Mouse (Mus musculus): ENCODE measurements around the gene Scml4. TPM values are rescaled to one million over a fixed set of nuclear protein-coding genes. Genes with fewer than 3 reads are reported as not detected.

Scml4 gene
- polyA plus RNA-seq, 1 experiment from 2014 or later: 7.1 TPM

DNA sequence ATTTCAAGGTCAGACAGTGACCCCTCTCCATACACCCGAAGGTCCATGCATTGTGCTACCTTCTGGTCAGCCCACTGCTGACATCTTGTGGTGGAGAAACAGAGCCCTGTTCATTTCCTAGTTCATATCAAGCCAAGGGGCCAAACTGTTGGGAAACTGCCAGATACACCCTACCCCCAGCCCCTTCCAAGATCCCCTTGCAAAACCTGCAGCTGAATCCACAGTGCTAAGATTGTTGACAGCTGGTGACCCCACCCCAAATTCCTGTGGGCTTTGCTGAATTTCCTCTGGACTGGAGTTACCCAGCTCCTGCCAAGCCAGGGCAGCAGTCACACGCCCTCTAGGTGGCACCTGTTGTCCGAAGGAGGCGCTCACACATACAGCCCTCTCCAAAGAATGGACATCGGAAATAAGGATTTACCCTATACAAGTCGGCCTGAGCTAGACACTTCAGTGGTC lies 127.5 kb downstream of the Scml4 start:
- whole genome bisulfite sequencing: 25% methylated on average over 6 of the region's 6 CpGs
- peak; percentile 52; the same call in 1 of the 2 replicates for ATAC-seq (ENCODE audit: low FRiP score)

DNA sequence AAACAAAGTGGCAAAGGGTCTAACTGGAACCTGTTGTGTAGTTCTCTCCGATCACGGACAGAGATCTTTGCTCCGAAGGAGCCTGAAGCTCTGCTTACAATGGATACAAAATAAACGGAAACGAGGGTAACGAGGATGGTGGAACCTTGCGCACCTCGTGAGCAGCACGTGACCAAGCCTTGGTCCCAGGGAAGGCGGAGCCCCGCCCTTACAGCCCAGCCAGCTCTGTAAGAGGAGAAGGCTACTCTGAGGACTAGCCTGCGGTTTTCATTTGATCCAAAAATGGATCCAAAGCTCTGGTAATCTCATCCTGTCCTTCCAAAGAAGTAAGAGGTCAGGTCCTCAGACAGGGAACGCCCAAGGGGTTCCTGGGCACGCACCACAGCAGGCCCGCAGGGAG lies 128.5 kb downstream of the Scml4 start:
- H3K36me3 ChIP-seq: no peaks in the 10 kb centered on the region
- peaks cover 25% of the 10 kb centered on the region for H3K4me1 ChIP-seq (replicated peaks)
- H3K4me2 ChIP-seq: no peak overlapping the region
- H3K9me3 ChIP-seq: no peaks in the 10 kb centered on the region
- ATAC-seq (ENCODE audit: low FRiP score): no peak
- no peak overlapping the region for H3K4me3 ChIP-seq
- H3K27ac ChIP-seq: no peak overlapping the region
- H3K27me3 ChIP-seq: peaks cover 3% of the 10 kb centered on the region; the same call in 1 of the 2 replicates
- H3K9ac ChIP-seq: no peak overlapping the region
- WGBS: 56% methylated on average over 15 of the region's 15 CpGs

More for the DNA sequence above, 127.5 kb downstream of the Scml4 start:
- H3K4me3 ChIP-seq: no peak overlapping the region
- H3K9me3 ChIP-seq: no peaks in the 10 kb centered on the region
- H3K4me2 ChIP-seq: no peak overlapping the region
- H3K27ac ChIP-seq: no peak overlapping the region
- no peaks in the 10 kb centered on the region for H3K36me3 ChIP-seq
- H3K9ac ChIP-seq: no peak overlapping the region
- peaks cover 8% of the 10 kb centered on the region; the same call in 1 of the 2 replicates for H3K27me3 ChIP-seq
- H3K4me1 ChIP-seq (replicated peaks): peaks cover 25% of the 10 kb centered on the region

DNA sequence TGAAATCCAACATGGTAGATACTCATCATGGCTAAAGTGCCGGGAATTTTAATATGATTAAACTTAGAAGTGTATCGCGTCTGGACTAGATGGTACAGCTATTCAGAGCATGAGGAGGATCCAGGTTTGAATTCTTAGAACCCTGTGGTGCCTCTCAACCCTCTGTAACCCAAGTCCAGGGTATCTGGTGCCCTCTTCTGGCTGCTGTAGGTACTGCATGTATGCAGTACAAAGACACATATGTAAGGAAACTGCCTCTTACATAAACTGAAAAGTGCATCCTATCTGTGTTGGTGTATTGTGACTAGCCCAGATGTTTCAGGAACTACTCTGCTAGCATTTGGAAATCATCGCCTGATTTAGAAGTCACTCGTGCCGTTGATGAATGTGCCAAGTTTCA lies 129.7 kb downstream of the Scml4 start:
- no peak for ATAC-seq (ENCODE audit: low FRiP score)
- Histone ChIP-seq H3K9ac (no peak overlapping the region), H3K4me1 (replicated peaks) (peaks cover 38% of the 10 kb centered on the region), H3K27me3 (peaks cover 3% of the 10 kb centered on the region; the same call in 1 of the 2 replicates), H3K4me3 (no peak overlapping the region), H3K9me3 (no peaks in the 10 kb centered on the region), H3K36me3 (no peaks in the 10 kb centered on the region), H3K27ac (no peak overlapping the region), H3K4me2 (no peak overlapping the region)
- 30% methylated on average over 6 of the region's 6 CpGs for WGBS

DNA sequence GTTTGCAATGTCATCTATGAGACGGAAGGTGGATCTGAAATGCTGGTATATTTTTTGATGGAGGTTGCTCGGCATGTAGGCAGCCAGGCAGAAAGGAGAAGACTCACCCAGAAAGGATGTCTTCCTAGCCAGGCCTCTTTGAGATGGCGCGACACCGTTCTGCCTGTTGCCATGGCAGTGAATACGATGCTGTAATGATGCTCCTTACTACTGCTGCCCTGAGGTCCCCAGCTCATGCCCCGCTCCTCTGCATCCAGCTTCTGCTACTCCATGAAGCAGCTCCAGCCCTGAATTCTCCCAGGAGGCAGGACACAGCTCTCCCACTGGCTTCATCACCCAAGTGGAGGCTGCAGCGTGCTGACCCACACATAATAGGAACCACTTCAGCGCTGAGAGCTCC lies 130.8 kb downstream of the Scml4 start:
- H3K27me3 ChIP-seq: peaks cover 3% of the 10 kb centered on the region; the same call in 1 of the 2 replicates
- peaks cover 43% of the 10 kb centered on the region for H3K4me1 ChIP-seq (replicated peaks)
- peak overlapping the region; percentile 46; the same call in 1 of the 2 replicates for H3K9ac ChIP-seq
- no peaks in the 10 kb centered on the region for H3K36me3 ChIP-seq
- no peaks in the 10 kb centered on the region for H3K9me3 ChIP-seq
- 0 out of 2 replicates have a peak, but pooled peaks have one; percentile 11 for ATAC-seq (ENCODE audit: low FRiP score)
- no peak overlapping the region for H3K27ac ChIP-seq
- WGBS: 35% methylated on average over 9 of the region's 9 CpGs
- H3K4me3 ChIP-seq: no peak overlapping the region
- no peak overlapping the region for H3K4me2 ChIP-seq

DNA sequence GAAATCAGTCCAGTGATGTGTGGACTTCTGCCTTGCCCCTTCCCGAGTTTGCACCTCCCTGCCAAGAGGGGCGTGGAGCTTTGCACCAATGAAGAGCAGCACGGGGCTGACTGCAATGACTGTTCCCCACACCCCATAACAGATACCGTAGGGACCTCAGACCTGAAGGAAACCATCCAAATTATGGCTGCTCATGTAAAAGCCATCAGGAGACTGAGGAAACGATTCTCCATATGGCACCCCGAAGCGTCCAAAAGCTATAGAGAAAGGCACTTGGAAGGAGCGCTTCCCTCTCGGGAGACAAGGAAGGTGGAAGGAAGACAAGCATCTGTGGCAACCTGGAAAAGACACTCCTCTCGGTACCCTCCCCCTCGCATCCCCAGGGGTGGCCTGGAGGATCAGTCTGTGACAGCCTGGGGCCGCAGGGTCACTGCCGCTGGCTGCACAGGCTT lies 134.2 kb downstream of the Scml4 start:
- no peak overlapping the region for H3K4me3 ChIP-seq
- no peak for ATAC-seq (ENCODE audit: low FRiP score)
- peak overlapping the region; percentile 48 for H3K27ac ChIP-seq
- H3K9ac ChIP-seq: no peak overlapping the region
- H3K27me3 ChIP-seq: no peaks in the 10 kb centered on the region
- 24% methylated on average over 13 of the region's 13 CpGs for WGBS
- peaks cover 33% of the 10 kb centered on the region for H3K4me1 ChIP-seq (replicated peaks)
- no peaks in the 10 kb centered on the region for H3K36me3 ChIP-seq
- no peaks in the 10 kb centered on the region for H3K9me3 ChIP-seq
- peak overlapping the region; percentile 21 for H3K4me2 ChIP-seq

DNA sequence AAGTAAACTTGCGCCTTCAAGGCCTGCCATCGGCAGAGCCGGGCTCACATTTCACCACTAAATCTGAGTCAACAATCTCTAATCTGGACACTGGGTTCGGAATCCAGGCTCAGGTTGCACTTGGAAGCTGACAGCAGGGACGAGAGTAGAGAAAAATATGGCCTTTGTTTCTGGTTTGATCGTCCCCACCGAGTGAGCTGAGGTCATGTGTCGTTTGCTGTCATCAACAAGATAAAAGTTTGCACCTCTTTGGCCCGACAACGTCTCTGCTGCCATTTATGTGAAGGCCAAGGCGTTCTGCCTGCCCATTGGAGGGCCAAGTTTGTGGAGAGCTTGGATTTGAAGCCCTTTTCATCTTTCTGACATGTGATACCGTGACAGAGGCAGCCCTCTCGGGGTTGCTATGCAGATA lies 135.3 kb downstream of the Scml4 start:
- 46% methylated on average over 13 of the region's 13 CpGs for WGBS
- Histone ChIP-seq H3K4me1 (replicated peaks) (peaks cover 30% of the 10 kb centered on the region), H3K9ac (no peak overlapping the region), H3K36me3 (no peaks in the 10 kb centered on the region), H3K4me3 (no peak overlapping the region), H3K27me3 (no peaks in the 10 kb centered on the region), H3K9me3 (no peaks in the 10 kb centered on the region), H3K4me2 (no peak overlapping the region), H3K27ac (no peak overlapping the region)
- ATAC-seq (ENCODE audit: low FRiP score): no peak

DNA sequence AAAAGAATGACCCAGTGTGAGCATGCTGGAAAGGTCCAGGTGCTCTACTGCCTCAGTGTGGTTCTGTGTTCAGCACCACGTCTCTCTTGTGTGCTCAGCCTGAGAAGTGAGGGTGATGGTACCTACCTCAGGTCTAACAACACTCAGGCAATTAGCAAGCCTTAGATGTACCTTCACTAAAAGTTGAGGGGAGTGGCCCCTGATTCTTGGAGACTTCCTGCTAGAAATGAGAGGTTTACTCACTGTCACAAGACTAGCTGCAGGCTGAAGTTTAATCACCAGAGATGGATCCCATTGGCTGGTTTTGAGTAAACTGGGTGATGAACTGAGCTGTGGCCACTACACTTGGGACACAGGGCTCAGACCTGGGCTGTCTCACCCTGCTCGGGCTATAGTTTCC lies 137.1 kb downstream of the Scml4 start:
- no peaks in the 10 kb centered on the region for H3K9me3 ChIP-seq
- no peaks in the 10 kb centered on the region for H3K27me3 ChIP-seq
- no peak for ATAC-seq (ENCODE audit: low FRiP score)
- H3K9ac ChIP-seq: no peak overlapping the region
- no peak overlapping the region for H3K4me3 ChIP-seq
- WGBS: 92% methylated on average over 2 of the region's 2 CpGs
- no peaks in the 10 kb centered on the region for H3K36me3 ChIP-seq
- no peak overlapping the region for H3K27ac ChIP-seq
- H3K4me2 ChIP-seq: no peak overlapping the region
- peaks cover 24% of the 10 kb centered on the region for H3K4me1 ChIP-seq (replicated peaks)

DNA sequence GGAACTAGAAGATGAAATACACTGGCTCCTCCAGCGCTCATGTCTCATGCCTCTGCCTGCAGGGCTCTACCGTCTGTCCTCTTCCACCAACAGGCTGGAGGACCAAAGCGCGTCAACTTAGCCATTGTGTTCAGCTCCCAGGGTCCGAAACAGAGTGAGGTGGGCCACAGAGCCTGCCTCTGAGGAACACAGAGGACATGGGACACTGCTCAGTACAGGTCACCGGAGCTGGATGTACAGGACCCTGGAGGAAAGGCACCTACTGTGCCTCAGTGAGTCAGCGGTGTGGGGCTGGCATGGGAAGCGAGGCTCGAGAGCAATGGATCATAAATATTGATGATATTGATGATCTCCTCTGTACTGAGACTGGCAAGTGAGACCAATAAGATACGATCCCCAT lies 139.2 kb downstream of the Scml4 start:
- H3K9ac ChIP-seq: no peak overlapping the region
- H3K4me2 ChIP-seq: no peak overlapping the region
- peaks cover 4% of the 10 kb centered on the region; the same call in 1 of the 2 replicates for H3K36me3 ChIP-seq
- no peaks in the 10 kb centered on the region for H3K27me3 ChIP-seq
- no peak overlapping the region for H3K4me3 ChIP-seq
- H3K9me3 ChIP-seq: no peaks in the 10 kb centered on the region
- no peak overlapping the region for H3K27ac ChIP-seq
- 91% methylated on average over 10 of the region's 10 CpGs for WGBS
- H3K4me1 ChIP-seq (replicated peaks): peaks cover 26% of the 10 kb centered on the region
- ATAC-seq (ENCODE audit: low FRiP score): peak; percentile 55; the same call in 1 of the 2 replicates

DNA sequence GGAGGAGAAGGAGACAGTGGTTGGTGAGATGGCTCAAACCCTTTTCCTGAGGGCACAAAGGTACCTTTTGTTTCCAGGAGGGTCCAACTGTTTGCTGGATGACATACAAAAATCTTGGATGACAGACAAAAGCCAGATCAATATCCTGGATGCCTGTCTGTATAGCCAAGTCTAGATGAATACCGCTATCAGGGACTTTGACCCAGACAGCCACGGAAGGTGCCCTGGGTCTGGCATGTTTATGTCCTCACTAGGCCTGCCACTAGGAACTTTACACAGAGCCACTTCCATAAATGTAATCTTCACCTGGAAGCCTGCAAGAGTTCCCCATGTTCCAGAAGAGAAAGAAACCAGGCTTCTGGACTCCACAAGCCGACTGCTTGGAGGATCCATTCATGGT lies 141.3 kb downstream of the Scml4 start:
- H3K36me3 ChIP-seq: peaks cover 6% of the 10 kb centered on the region; the same call in 1 of the 2 replicates
- WGBS: 66% methylated on average over 3 of the region's 3 CpGs
- H3K4me2 ChIP-seq: no peak overlapping the region
- H3K27ac ChIP-seq: no peak overlapping the region; the same call in 1 of the 2 replicates
- ATAC-seq (ENCODE audit: low FRiP score): no peak
- H3K4me1 ChIP-seq (replicated peaks): peaks cover 15% of the 10 kb centered on the region
- H3K9me3 ChIP-seq: no peaks in the 10 kb centered on the region
- no peak overlapping the region for H3K9ac ChIP-seq
- H3K4me3 ChIP-seq: no peak overlapping the region
- no peaks in the 10 kb centered on the region for H3K27me3 ChIP-seq

DNA sequence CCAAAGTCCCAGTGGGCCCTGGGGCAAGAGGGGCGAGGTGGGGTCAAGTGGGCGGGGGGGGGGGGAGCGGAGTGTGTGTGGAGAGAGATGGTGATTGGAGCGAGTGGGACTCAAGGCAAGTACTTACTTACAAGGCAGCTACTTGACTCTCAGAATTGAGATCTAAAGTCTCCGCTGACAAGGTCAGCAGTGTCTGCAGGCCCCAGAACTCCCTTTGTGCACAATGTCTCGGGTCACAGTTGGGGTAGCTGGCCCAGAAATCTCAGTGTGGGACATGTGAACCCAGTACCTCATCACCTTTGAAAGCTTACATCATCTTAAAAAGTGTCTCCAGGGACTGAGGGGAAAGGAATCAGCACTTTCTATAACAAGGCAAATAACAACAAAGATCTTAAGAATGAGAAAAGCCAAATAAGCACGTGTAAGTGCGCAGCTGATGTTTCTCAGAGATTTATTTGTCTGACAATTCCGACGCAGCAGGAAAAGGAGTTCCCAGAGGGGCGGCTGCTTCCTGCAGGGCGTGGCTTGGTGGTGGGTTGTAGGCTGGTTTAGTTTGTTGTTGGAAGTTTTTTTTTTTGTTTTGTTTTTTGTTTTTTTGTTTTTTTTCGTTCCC lies 142.0 kb downstream of the Scml4 start:
- Histone ChIP-seq H3K4me2 (peak overlapping the region; percentile 52), H3K27ac (no peak overlapping the region), H3K4me1 (replicated peaks) (peaks cover 15% of the 10 kb centered on the region), H3K4me3 (peak overlapping the region; percentile 24; the same call in 1 of the 2 replicates), H3K9me3 (no peaks in the 10 kb centered on the region), H3K27me3 (no peaks in the 10 kb centered on the region), H3K9ac (peak overlapping the region; percentile 60; the same call in 1 of the 2 replicates), H3K36me3 (peaks cover 6% of the 10 kb centered on the region; the same call in 1 of the 2 replicates)
- WGBS: 7% methylated on average over 13 of the region's 13 CpGs
- no peak for ATAC-seq (ENCODE audit: low FRiP score)

DNA sequence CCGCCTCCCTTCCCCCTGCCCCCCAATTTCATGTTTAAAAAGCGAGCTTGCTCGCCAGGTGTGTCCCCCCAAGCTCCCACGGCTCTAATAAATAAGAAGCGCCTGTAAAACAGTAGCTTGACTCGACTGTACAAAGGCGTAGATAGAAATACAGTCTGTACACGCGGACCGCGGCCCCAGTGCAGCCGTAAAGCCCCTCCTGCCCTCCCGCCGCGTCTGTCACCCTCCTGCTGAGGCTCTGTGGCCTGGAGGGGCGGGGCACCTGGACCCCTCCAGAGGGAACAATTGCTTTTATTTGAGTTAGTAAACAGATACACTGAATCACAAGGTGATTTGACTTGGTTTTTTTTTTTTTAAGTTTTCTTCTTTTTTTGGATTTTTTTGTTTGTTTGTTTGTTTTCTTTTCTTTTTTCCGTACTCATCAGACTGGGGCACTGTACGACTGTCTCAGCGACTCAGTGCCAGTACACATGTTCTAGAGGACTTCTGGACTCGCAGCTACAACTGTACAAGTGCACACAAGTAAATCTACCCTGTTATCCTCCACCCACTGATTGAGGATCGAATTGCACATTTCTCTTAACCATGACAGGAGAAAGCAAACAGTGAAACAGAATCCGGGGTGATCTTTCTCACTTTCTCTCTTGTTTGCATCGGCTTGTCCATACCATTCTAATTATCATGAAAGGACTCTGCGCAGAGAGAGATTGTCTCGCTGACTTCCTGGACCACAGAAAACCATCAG lies 142.7 kb downstream of the Scml4 start:
- Histone ChIP-seq H3K27me3 (no peaks in the 10 kb centered on the region), H3K4me3 (peak overlapping the region; percentile 24), H3K27ac (no peak overlapping the region), H3K9ac (peak overlapping the region; percentile 60), H3K4me1 (replicated peaks) (peaks cover 15% of the 10 kb centered on the region), H3K9me3 (no peaks in the 10 kb centered on the region), H3K36me3 (peaks cover 6% of the 10 kb centered on the region; the same call in 1 of the 2 replicates), H3K4me2 (peak overlapping the region; percentile 52)
- no peak for ATAC-seq (ENCODE audit: low FRiP score)
- WGBS: 9% methylated on average over 25 of the region's 25 CpGs

DNA sequence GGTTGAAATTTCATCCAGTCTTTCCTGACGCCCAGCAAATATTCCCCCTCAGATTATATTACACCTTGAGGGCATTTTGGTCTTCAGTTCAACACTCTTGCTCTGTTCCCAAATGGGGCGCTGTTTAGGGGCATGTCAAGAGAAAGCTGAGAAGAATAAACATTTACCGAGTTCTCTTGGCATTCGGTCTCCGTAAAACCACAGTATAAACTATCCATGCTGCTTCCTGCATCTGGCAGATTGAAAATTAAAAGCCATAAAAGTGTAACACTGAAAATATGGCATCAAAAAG lies 143.2 kb downstream of the Scml4 start:
- peaks cover 18% of the 10 kb centered on the region for H3K4me1 ChIP-seq (replicated peaks)
- no peaks in the 10 kb centered on the region for H3K27me3 ChIP-seq
- H3K9ac ChIP-seq: no peak overlapping the region
- H3K36me3 ChIP-seq: peaks cover 6% of the 10 kb centered on the region; the same call in 1 of the 2 replicates
- no peaks in the 10 kb centered on the region for H3K9me3 ChIP-seq
- WGBS: 56% methylated on average over 5 of the region's 5 CpGs
- H3K4me3 ChIP-seq: no peak overlapping the region
- no peak for ATAC-seq (ENCODE audit: low FRiP score)
- no peak overlapping the region for H3K4me2 ChIP-seq
- H3K27ac ChIP-seq: no peak overlapping the region
